23 mouse cellular contexts compared by ENCODE assay signal in genomic region chrX:8033009-8033408, GRCm38 (mm10). TPM values are rescaled to one million over a fixed set of nuclear protein-coding genes. Genes with fewer than 3 reads are reported as not detected.
DNase-seq lines count a peak whose midpoint lies in the region; ATAC-seq and TF ChIP-seq lines count a peak whose summit lies in the region.
"Had no signal": no experiment of that assay in that cellular context is flagged by ENCODE, and none has a peak within 500 bp of the region (broad histone marks: within the 10 kb centered on the region; RNA-seq: fewer than 3 reads in every experiment).

No protein-coding gene starts in this region.

- no peak overlapping the region for H3K4me2 ChIP-seq in intestine, postnatal 0 days (replicated peaks; ENCODE audit: low read depth)
- no peak overlapping the region for H3K4me2 ChIP-seq in intestine, embryonic 16.5 days (ENCODE audit: low read depth, low read length)
- H3K4me2 ChIP-seq in heart, embryonic 11.5 days: no peak overlapping the region
- H3K4me2 ChIP-seq: forebrain, embryonic 15.5 days; kidney, embryonic 15.5 days; midbrain, embryonic 11.5 days had no signal

- H3K9me3 ChIP-seq in intestine, postnatal 0 days (ENCODE audit: control insufficient read depth): no peaks in the 10 kb centered on the region
- H3K9me3 ChIP-seq in intestine, embryonic 16.5 days (ENCODE audit: control insufficient read depth, low read length): no peaks in the 10 kb centered on the region
- H3K9me3 ChIP-seq in heart, embryonic 11.5 days (replicated peaks; ENCODE audit: control insufficient read depth, low read length): no peaks in the 10 kb centered on the region
- H3K9me3 ChIP-seq: forebrain, embryonic 15.5 days; kidney, embryonic 15.5 days had no signal

- no peak overlapping the region for H3K9ac ChIP-seq in intestine, postnatal 0 days (ENCODE audit: low read depth, low read length)
- H3K9ac ChIP-seq in intestine, embryonic 16.5 days (ENCODE audit: low read depth, low read length): no peak overlapping the region
- H3K9ac ChIP-seq in heart, embryonic 11.5 days (ENCODE audit: low read depth, low read length): no peak overlapping the region
- H3K9ac ChIP-seq: forebrain, embryonic 15.5 days; kidney, embryonic 15.5 days had no signal

- no peaks in the 10 kb centered on the region for H3K4me1 ChIP-seq in intestine, postnatal 0 days (replicated peaks; ENCODE audit: control insufficient read depth, insufficient read depth, low read length)
- H3K4me1 ChIP-seq in intestine, embryonic 16.5 days (ENCODE audit: control insufficient read depth, insufficient read depth, low read length): no peaks in the 10 kb centered on the region
- H3K4me1 ChIP-seq in bone marrow, adult 2 months (ENCODE audit: control insufficient read depth, insufficient read depth, low read length): no peaks in the 10 kb centered on the region
- H3K4me1 ChIP-seq in heart, embryonic 11.5 days (ENCODE audit: control insufficient read depth, insufficient read depth, low read length): no peaks in the 10 kb centered on the region
- H3K4me1 ChIP-seq: forebrain, embryonic 15.5 days; kidney, embryonic 15.5 days had no signal

- H3K36me3 ChIP-seq in intestine, postnatal 0 days (ENCODE audit: control insufficient read depth, insufficient read depth): no peaks in the 10 kb centered on the region
- H3K36me3 ChIP-seq in intestine, embryonic 16.5 days (ENCODE audit: control insufficient read depth, insufficient read depth, low read length): no peaks in the 10 kb centered on the region
- H3K36me3 ChIP-seq in splenic B cell, adult 2 months (ENCODE audit: control insufficient read depth, insufficient read depth, low read length, poor library complexity, severe bottlenecking): no peaks in the 10 kb centered on the region
- H3K36me3 ChIP-seq in heart, embryonic 11.5 days (ENCODE audit: control insufficient read depth, insufficient read depth, low read length): no peaks in the 10 kb centered on the region
- H3K36me3 ChIP-seq: forebrain, embryonic 15.5 days; kidney, embryonic 15.5 days had no signal

- intact Hi-C loops in gastrocnemius, postnatal 14 days (cut with DNase I; ENCODE audit: low total_unique reads): no loop called here

- no peaks in the 10 kb centered on the region for H3K27me3 ChIP-seq in intestine, postnatal 0 days (replicated peaks; ENCODE audit: control insufficient read depth, insufficient read depth, low read length)
- H3K27me3 ChIP-seq in intestine, embryonic 16.5 days (replicated peaks; ENCODE audit: control insufficient read depth, insufficient read depth, low read length): no peaks in the 10 kb centered on the region
- H3K27me3 ChIP-seq in splenic B cell, adult 2 months (ENCODE audit: control insufficient read depth, insufficient read depth, low read length, poor library complexity, severe bottlenecking): no peaks in the 10 kb centered on the region
- H3K27me3 ChIP-seq in heart, embryonic 11.5 days (ENCODE audit: control insufficient read depth, insufficient read depth, low read length): no peaks in the 10 kb centered on the region
- H3K27me3 ChIP-seq: forebrain, embryonic 15.5 days; kidney, embryonic 15.5 days; Patski had no signal

- TF ChIP-seq POLR2A in bone marrow, adult 2 months (IDR thresholded peaks at IDR 0.05; ENCODE audit: borderline replicate concordance, control insufficient read depth, low read depth, low read length): no peak

- ATAC-seq in intestine, postnatal 0 days: no peak
- no peak for ATAC-seq in intestine, embryonic 16.5 days
- no peak for ATAC-seq in heart, embryonic 11.5 days (replicated peaks; ENCODE audit: insufficient number of reproducible peaks, low FRiP score, low TSS enrichment)
- ATAC-seq: forebrain, embryonic 15.5 days; Patski had no signal

- DNase-seq in thymus, postnatal 0 days (ENCODE audit: low spot score): peak; percentile 6
- no peak for DNase-seq in thymus, adult 18-20 months
- peak; percentile 39 for DNase-seq in splenic B cell, adult 2 months (ENCODE audit: low read depth, low spot score)
- no peak for DNase-seq in gastrocnemius, postnatal 14 days
- DNase-seq: adrenal gland, adult 8-10 months; cerebellum, adult 9-10 months; heart, adult 18-20 months; heart, postnatal 14 days; layer of hippocampus, adult 9-11 months; lung, postnatal 14 days had no signal

- no peak overlapping the region for H3K27ac ChIP-seq in intestine, postnatal 0 days (ENCODE audit: low read depth, low read length)
- H3K27ac ChIP-seq in intestine, embryonic 16.5 days (ENCODE audit: low read length): no peak overlapping the region
- no peak overlapping the region for H3K27ac ChIP-seq in bone marrow, adult 2 months (ENCODE audit: control insufficient read depth, insufficient read depth, low read depth, low read length, poor library complexity)
- H3K27ac ChIP-seq in heart, embryonic 11.5 days (ENCODE audit: low read depth, low read length): no peak overlapping the region
- H3K27ac ChIP-seq: forebrain, embryonic 15.5 days; kidney, embryonic 15.5 days had no signal

- no peak overlapping the region for H3K4me3 ChIP-seq in intestine, postnatal 0 days (ENCODE audit: low read depth, low read length)
- H3K4me3 ChIP-seq in intestine, embryonic 16.5 days (ENCODE audit: low read length): no peak overlapping the region
- no peak overlapping the region for H3K4me3 ChIP-seq in bone marrow, adult 2 months (replicated peaks; ENCODE audit: control insufficient read depth, low read depth, low read length)
- H3K4me3 ChIP-seq in heart, embryonic 11.5 days (ENCODE audit: low read depth, low read length): no peak overlapping the region
- H3K4me3 ChIP-seq: forebrain, embryonic 15.5 days; kidney, embryonic 15.5 days had no signal

- TF ChIP-seq CTCF in intestine, postnatal 0 days (IDR thresholded peaks at IDR 0.05; ENCODE audit: low read depth): peak; percentile 46
- TF ChIP-seq CTCF in bone marrow, adult 2 months (IDR thresholded peaks at IDR 0.05; ENCODE audit: control insufficient read depth, insufficient read depth, low read length): peak; percentile 15; the same call in 1 of the 2 replicates

- 75% methylated on average over 1 of the region's 1 CpGs for WGBS in intestine, postnatal 0 days
- 53% methylated on average over 1 of the region's 1 CpGs for WGBS in intestine, embryonic 16.5 days
- WGBS in bone marrow, adult 2 months: 21% methylated on average over 1 of the region's 1 CpGs
- 64% methylated on average over 1 of the region's 1 CpGs for WGBS in heart, embryonic 11.5 days (ENCODE audit: insufficient replicate concordance)

RNA-seq across cellular contexts. Expression of gene Glod5, which starts 14.7 kb away (rescaled TPM):
- 39.5 and 41.4 TPM in 2 replicates for polyA plus RNA-seq in intestine, postnatal 0 days (2015; fragmentation: Nextera tagmentation; extraction: Ambion mirVana)
- 8.8 and 12.7 TPM in 2 replicates for polyA plus RNA-seq in intestine, embryonic 16.5 days (2015; fragmentation: Nextera tagmentation; extraction: Ambion mirVana)
- 0.27 TPM in 1 of 2 replicates, not detected in the other for polyA plus RNA-seq in thymus, postnatal 0 days (2015; fragmentation: Nextera tagmentation; extraction: Ambion mirVana)
- not detected in 2 replicates for polyA plus RNA-seq in bone marrow, adult 2 months (2011; ENCODE audit: insufficient read depth, insufficient read length, low replicate concordance, missing spikeins)
- polyA plus RNA-seq in heart, embryonic 11.5 days (2014; fragmentation: Nextera tagmentation; extraction: Ambion mirVana): 0.82 TPM in 1 of 2 replicates, not detected in the other
- not detected for total RNA-seq in gastrocnemius, postnatal 14 days (2021)
- total RNA-seq: adrenal gland, adult 8-10 months; heart, adult 18-20 months; heart, postnatal 14 days; neutrophil, adult 5-6 weeks had no signal
- polyA plus RNA-seq: C2C12; kidney, embryonic 15.5 days; midbrain, embryonic 11.5 days; spleen, adult 2 months; urinary bladder, adult 2 months had no signal

RNA-seq across cellular contexts. Expression of gene Suv39h1, which starts 41.6 kb away (rescaled TPM):
- polyA plus RNA-seq in intestine, postnatal 0 days (2015; fragmentation: Nextera tagmentation; extraction: Ambion mirVana): 15.5 and 16.5 TPM in 2 replicates
- polyA plus RNA-seq in intestine, embryonic 16.5 days (2015; fragmentation: Nextera tagmentation; extraction: Ambion mirVana): 36.7 and 43.7 TPM in 2 replicates
- polyA plus RNA-seq in thymus, postnatal 0 days (2015; fragmentation: Nextera tagmentation; extraction: Ambion mirVana): 60.7 and 62.4 TPM in 2 replicates
- polyA plus RNA-seq in bone marrow, adult 2 months (2011; ENCODE audit: insufficient read depth, insufficient read length, low replicate concordance, missing spikeins): 27.4 and 30.7 TPM in 2 replicates
- polyA plus RNA-seq in heart, embryonic 11.5 days (2014; fragmentation: Nextera tagmentation; extraction: Ambion mirVana): 46.1 and 48.6 TPM in 2 replicates
- total RNA-seq in gastrocnemius, postnatal 14 days (2021): 1 to 10 TPM; 5.2 to 5.5 TPM

RNA-seq across cellular contexts. Expression of gene Gata1, which starts 55.1 kb away (rescaled TPM):
- 0.08 TPM in 1 of 2 replicates, not detected in the other for polyA plus RNA-seq in intestine, postnatal 0 days (2015; fragmentation: Nextera tagmentation; extraction: Ambion mirVana)
- 0.93 and 2.5 TPM in 2 replicates for polyA plus RNA-seq in intestine, embryonic 16.5 days (2015; fragmentation: Nextera tagmentation; extraction: Ambion mirVana)
- 2.9 and 3.1 TPM in 2 replicates for polyA plus RNA-seq in thymus, postnatal 0 days (2015; fragmentation: Nextera tagmentation; extraction: Ambion mirVana)
- 91.2 and 137 TPM in 2 replicates for polyA plus RNA-seq in bone marrow, adult 2 months (2011; ENCODE audit: insufficient read depth, insufficient read length, low replicate concordance, missing spikeins)
- polyA plus RNA-seq in heart, embryonic 11.5 days (2014; fragmentation: Nextera tagmentation; extraction: Ambion mirVana): 13.7 and 16.6 TPM in 2 replicates
- under 1 TPM in 1 of 2 experiments, not detected in 1; 0.21 TPM for total RNA-seq in gastrocnemius, postnatal 14 days (2021)
- total RNA-seq: heart, adult 18-20 months; heart, postnatal 14 days; left cerebral cortex, postnatal 10 days had no signal
- polyA plus RNA-seq: Patski had no signal

RNA-seq across cellular contexts. Expression of gene Was, which starts 57.3 kb away (rescaled TPM):
- polyA plus RNA-seq in intestine, postnatal 0 days (2015; fragmentation: Nextera tagmentation; extraction: Ambion mirVana): 0.34 and 0.48 TPM in 2 replicates
- 0.61 and 0.87 TPM in 2 replicates for polyA plus RNA-seq in intestine, embryonic 16.5 days (2015; fragmentation: Nextera tagmentation; extraction: Ambion mirVana)
- 13.7 and 18.2 TPM in 2 replicates for polyA plus RNA-seq in thymus, postnatal 0 days (2015; fragmentation: Nextera tagmentation; extraction: Ambion mirVana)
- polyA plus RNA-seq in bone marrow, adult 2 months (2011; ENCODE audit: insufficient read depth, insufficient read length, low replicate concordance, missing spikeins): 10.1 and 32.0 TPM in 2 replicates
- 0.39 and 0.43 TPM in 2 replicates for polyA plus RNA-seq in heart, embryonic 11.5 days (2014; fragmentation: Nextera tagmentation; extraction: Ambion mirVana)
- under 1 TPM; 0.84 to 0.93 TPM for total RNA-seq in gastrocnemius, postnatal 14 days (2021)
- polyA plus RNA-seq: forebrain, embryonic 15.5 days had no signal

Comparison
In these comparisons a context has a peak if more than half of its experiments do, and no peak if none do; other contexts are left out.
1. DNase-seq: peak in thymus, postnatal 0 days (single experiment) and splenic B cell, adult 2 months (single experiment); none in thymus, adult 18-20 months (0 of 2) and gastrocnemius, postnatal 14 days (single experiment).